Mouse (Mus musculus) ES-Bruce4 (cell line): ENCODE results near the gene Hapln2.

Source experiments
- CTCF ChIP-seq: IDR thresholded peaks from one replicate; pipeline ENCODE4 v1.8.1; 2011; ENCODE audit warnings: low read depth, low read length
- POLR2A ChIP-seq: IDR thresholded peaks from one replicate; pipeline ENCODE4 v1.8.1; 2011; ENCODE audit warnings: low read length; ENCODE audit not compliant: insufficient read depth

DNA sequence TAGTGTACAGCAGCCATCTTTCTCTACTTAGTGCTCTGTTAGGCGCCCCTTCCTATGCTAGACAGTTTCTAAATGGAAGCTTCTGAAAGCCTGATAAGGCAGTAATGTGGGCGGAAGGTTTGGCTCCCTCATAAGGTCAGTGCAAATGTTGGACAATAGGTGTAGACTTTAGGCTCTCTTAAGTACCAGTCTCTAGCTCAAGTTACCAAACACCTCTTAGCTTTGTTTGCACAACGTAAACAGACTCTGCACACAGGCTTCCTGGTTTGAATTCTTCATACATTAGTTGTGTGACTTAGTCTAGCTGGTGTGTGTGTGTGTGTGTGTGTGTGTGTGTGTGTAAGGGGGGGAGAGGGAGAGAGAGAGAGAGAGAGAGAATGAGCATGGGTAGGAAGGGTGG is 22.1 kb upstream of the Hapln2 start:
- TF ChIP-seq POLR2A: no peak
- TF ChIP-seq CTCF: no peak
